Mouse (Mus musculus) midbrain, postnatal 0 days (tissue): ENCODE results near the gene Cyp2d10. TPM values are rescaled to one million over a fixed set of nuclear protein-coding genes. Genes with fewer than 3 reads are reported as not detected.

ENCODE experiments used
- ATAC-seq: fragments of 200-750 bp; cut with Nextera tagmentation; 2 replicates; pipeline ENCODE4 v1.8.0; 2017; ENCODE audit warnings: moderate number of reproducible peaks, mild to moderate bottlenecking, moderate TSS enrichment, moderate library complexity; ENCODE audit not compliant: low FRiP score
- DNase-seq: peaks from one replicate; pipeline ENCODE4 v3.0.0-alpha.2; 2015; ENCODE audit warnings: low spot score
- H3K27ac ChIP-seq: fragments of 300-500 bp; sonication (generic); 2 replicates; pipeline ENCODE4 v1.5.1; 2014; ENCODE audit warnings: low read depth, mild to moderate bottlenecking, low read length, mixed read lengths
- H3K27me3 ChIP-seq: fragments of 300-500 bp; sonication (generic); 2 replicates; pipeline ENCODE4 v1.6.1; 2014; ENCODE audit warnings: low read length, control low read depth, mixed read lengths; ENCODE audit not compliant: insufficient read depth
- H3K36me3 ChIP-seq: fragments of 300-500 bp; sonication (generic); 2 replicates; pipeline ENCODE4 v1.6.1; 2014; ENCODE audit warnings: low read length, control low read depth, mixed read lengths; ENCODE audit not compliant: insufficient read depth
- H3K4me1 ChIP-seq: fragments of 300-500 bp; sonication (generic); 2 replicates; pipeline ENCODE4 v1.6.1; 2014; ENCODE audit warnings: mild to moderate bottlenecking, control low read depth, antibody characterized with exemption, low read length, mixed read lengths; ENCODE audit not compliant: insufficient read depth
- H3K4me2 ChIP-seq: fragments of 300-500 bp; sonication (generic); 2 replicates; pipeline ENCODE4 v1.6.1; 2014; ENCODE audit warnings: low read depth, mild to moderate bottlenecking, low read length, mixed read lengths; ENCODE audit not compliant: poor library complexity, severe bottlenecking
- H3K4me3 ChIP-seq: fragments of 300-500 bp; sonication (generic); 2 replicates; pipeline ENCODE4 v1.5.1; 2014; ENCODE audit warnings: low read depth, mild to moderate bottlenecking, low read length, moderate library complexity
- H3K9ac ChIP-seq: fragments of 300-500 bp; sonication (generic); replicated peaks from 2 replicates; pipeline ENCODE4 v1.6.1; 2014; ENCODE audit warnings: mild to moderate bottlenecking, low read length, moderate library complexity, mixed read lengths; ENCODE audit not compliant: poor library complexity, severe bottlenecking
- H3K9me3 ChIP-seq: fragments of 300-500 bp; sonication (generic); 2 replicates; pipeline ENCODE4 v1.6.1; 2016; ENCODE audit warnings: low read length, control low read depth
- CTCF ChIP-seq: IDR thresholded peaks from 2 replicates; pipeline ENCODE4 v1.5.1; 2016; ENCODE audit warnings: antibody characterized with exemption, mild to moderate bottlenecking
- WGBS: fragments of 180-500 bp; shearing (Covaris S2); extraction: QIAGEN DNeasy Blood & Tissue Kit; methylation state at CpG from one replicate; pipeline ENCODE4 v1.1.7; 2014; 5-methylcytosine and 5-hydroxymethylcytosine counted together
- polyA plus RNA-seq: library from polyadenylated mRNA; unstranded; fragments of >200 nt; fragmentation: Nextera tagmentation; extraction: Ambion mirVana; gene quantifications from 2 replicates; pipeline ENCODE4 v1.2.1, GENCODE M21; 2015
- total RNA-seq: library from RNA; depleted of rRNA; stranded (reverse); fragments of >200 nt; gene quantifications from 2 replicates; pipeline ENCODE4 v1.2.3, GENCODE M21; 2014

Cyp2d10 gene
- total and polyA plus RNA-seq, 2 experiments from 2014 or later, result not detected

GRCm38 (mm10) chr15:82443658-82444057 is 36.7 kb upstream of the Cyp2d10 start:
- Histone ChIP-seq H3K4me2 (no peak overlapping the region), H3K9me3 (no peaks in the 10 kb centered on the region), H3K4me3 (no peak overlapping the region), H3K9ac (no peak overlapping the region), H3K27me3 (no peaks in the 10 kb centered on the region), H3K36me3 (no peaks in the 10 kb centered on the region), H3K4me1 (no peaks in the 10 kb centered on the region), H3K27ac (no peak overlapping the region)
- WGBS, result 88% methylated on average over 3 of the region's 3 CpGs
- DNase-seq (no peak), ATAC-seq (no peak)
- no peak for TF ChIP-seq CTCF

- H3K9me3 ChIP-seq, result no peaks in the 10 kb centered on the region
- no peak for TF ChIP-seq CTCF
- no peaks in the 10 kb centered on the region for H3K36me3 ChIP-seq
- H3K4me2 ChIP-seq, result no peak overlapping the region
- no peak overlapping the region for H3K9ac ChIP-seq
- ATAC-seq (no peak), DNase-seq (no peak)
- no peaks in the 10 kb centered on the region for H3K4me1 ChIP-seq
- no peaks in the 10 kb centered on the region for H3K27me3 ChIP-seq
- WGBS, result 80% methylated on average over 5 of the region's 5 CpGs
- H3K4me3 ChIP-seq, result no peak overlapping the region
- H3K27ac ChIP-seq, result no peak overlapping the region
Observed at GRCm38 (mm10) chr15:82437975-82438617, 31.1 kb upstream of the Cyp2d10 start.

GRCm38 (mm10) chr15:82435606-82436005 is 28.6 kb upstream of the Cyp2d10 start:
- WGBS, result 90% methylated on average over 2 of the region's 2 CpGs
- no peak for TF ChIP-seq CTCF

GRCm38 (mm10) chr15:82435011-82435410 is 28.0 kb upstream of the Cyp2d10 start:
- Histone ChIP-seq H3K9ac (no peak overlapping the region), H3K9me3 (no peaks in the 10 kb centered on the region; the same call in 1 of the 2 replicates), H3K4me3 (no peak overlapping the region), H3K4me1 (no peaks in the 10 kb centered on the region), H3K4me2 (no peak overlapping the region), H3K27me3 (no peaks in the 10 kb centered on the region), H3K27ac (no peak overlapping the region), H3K36me3 (no peaks in the 10 kb centered on the region)
- DNase-seq, result no peak
- no peak for ATAC-seq
- no peak for TF ChIP-seq CTCF
- WGBS, result 91% methylated on average over 3 of the region's 3 CpGs

More at GRCm38 (mm10) chr15:82435606-82436005, 28.6 kb upstream of the Cyp2d10 start:
- Histone ChIP-seq H3K4me3 (no peak overlapping the region), H3K9ac (no peak overlapping the region), H3K4me1 (no peaks in the 10 kb centered on the region), H3K36me3 (no peaks in the 10 kb centered on the region), H3K27ac (no peak overlapping the region), H3K4me2 (no peak overlapping the region), H3K27me3 (no peaks in the 10 kb centered on the region), H3K9me3 (no peaks in the 10 kb centered on the region)
- no peak for ATAC-seq
- no peak for DNase-seq

GRCm38 (mm10) chr15:82434541-82434940 is 27.5 kb upstream of the Cyp2d10 start:
- H3K4me1 ChIP-seq, result no peaks in the 10 kb centered on the region
- H3K4me3 ChIP-seq, result no peak overlapping the region
- H3K4me2 ChIP-seq, result no peak overlapping the region
- 95% methylated on average over 3 of the region's 3 CpGs for WGBS
- DNase-seq (no peak), ATAC-seq (no peak)
- no peaks in the 10 kb centered on the region for H3K36me3 ChIP-seq
- H3K9ac ChIP-seq, result no peak overlapping the region
- no peaks in the 10 kb centered on the region; the same call in 1 of the 2 replicates for H3K9me3 ChIP-seq
- no peaks in the 10 kb centered on the region for H3K27me3 ChIP-seq
- H3K27ac ChIP-seq, result no peak overlapping the region
- no peak for TF ChIP-seq CTCF

GRCm38 (mm10) chr15:82433621-82434020 is 26.6 kb upstream of the Cyp2d10 start:
- H3K4me3 ChIP-seq, result no peak overlapping the region
- H3K36me3 ChIP-seq, result no peaks in the 10 kb centered on the region
- no peak overlapping the region for H3K27ac ChIP-seq
- 98% methylated on average over 3 of the region's 3 CpGs for WGBS
- no peaks in the 10 kb centered on the region for H3K27me3 ChIP-seq
- no peaks in the 10 kb centered on the region for H3K4me1 ChIP-seq
- TF ChIP-seq CTCF, result no peak
- no peaks in the 10 kb centered on the region; the same call in 1 of the 2 replicates for H3K9me3 ChIP-seq
- no peak overlapping the region for H3K4me2 ChIP-seq
- DNase-seq, result no peak
- ATAC-seq, result no peak
- no peak overlapping the region for H3K9ac ChIP-seq
